Mouse (Mus musculus) liver, postnatal 0 days (tissue): ENCODE measurements around the gene Gm44502. TPM values are rescaled to one million over a fixed set of nuclear protein-coding genes. Genes with fewer than 3 reads are reported as not detected.
A peak's percentile ranks its signal among the peaks of the same experiment; 100 is the strongest.

Source experiments
- ATAC-seq: fragments of 200-750 bp; cut with Nextera tagmentation; 2 replicates; pipeline ENCODE4 v1.8.0; 2017; ENCODE audit warnings: mild to moderate bottlenecking, moderate library complexity
- DNase-seq: peaks from one replicate; pipeline ENCODE4 v3.0.0-alpha.2; 2016
- H3K27ac ChIP-seq: fragments of 300-500 bp; sonication (generic); 2 replicates; pipeline ENCODE4 v1.5.1; 2014; ENCODE audit warnings: antibody characterized with exemption, moderate library complexity, mild to moderate bottlenecking, low read depth
- H3K27me3 ChIP-seq: fragments of 300-500 bp; sonication (generic); 2 replicates; pipeline ENCODE4 v1.6.1; 2014; ENCODE audit warnings: low read length, control low read depth, mixed read lengths; ENCODE audit not compliant: insufficient read depth
- H3K36me3 ChIP-seq: fragments of 300-500 bp; sonication (generic); replicated peaks from 2 replicates; pipeline ENCODE4 v1.6.1; 2014; ENCODE audit warnings: mild to moderate bottlenecking, control low read depth, low read length, moderate library complexity, mixed read lengths; ENCODE audit not compliant: insufficient read depth
- H3K4me1 ChIP-seq: fragments of 300-500 bp; sonication (generic); 2 replicates; pipeline ENCODE4 v1.6.1; 2014; ENCODE audit warnings: antibody characterized with exemption, mild to moderate bottlenecking, control low read depth; ENCODE audit not compliant: insufficient read depth
- H3K4me2 ChIP-seq: fragments of 300-500 bp; sonication (generic); 2 replicates; pipeline ENCODE4 v1.6.1; 2014; ENCODE audit warnings: low read depth, mild to moderate bottlenecking, low read length, moderate library complexity, mixed read lengths
- H3K4me3 ChIP-seq: fragments of 300-500 bp; sonication (generic); 2 replicates; pipeline ENCODE4 v1.5.1; 2014; ENCODE audit warnings: low read depth, low read length
- H3K9ac ChIP-seq: fragments of 300-500 bp; sonication (generic); replicated peaks from 2 replicates; pipeline ENCODE4 v1.6.1; 2014; ENCODE audit warnings: mild to moderate bottlenecking, moderate library complexity
- H3K9me3 ChIP-seq: fragments of 300-500 bp; sonication (generic); 2 replicates; pipeline ENCODE4 v1.6.1; 2016; ENCODE audit warnings: mild to moderate bottlenecking, control low read depth, low read length, mixed read lengths
- CTCF ChIP-seq: sonication (generic); IDR thresholded peaks from 2 replicates; pipeline ENCODE4 v1.5.1; 2016; ENCODE audit warnings: antibody characterized with exemption, low read depth
- EP300 ChIP-seq: IDR thresholded peaks from 2 replicates; pipeline ENCODE4 v1.6.1; 2016; ENCODE audit warnings: antibody characterized with exemption, low read depth, mild to moderate bottlenecking
- WGBS: fragments of 180-500 bp; shearing (Covaris S2); extraction: QIAGEN DNeasy Blood & Tissue Kit; methylation state at CpG from one replicate; pipeline ENCODE4 v1.1.7; 2014; ENCODE audit not compliant: insufficient replicate concordance; 5-methylcytosine and 5-hydroxymethylcytosine counted together
- polyA plus RNA-seq: library from polyadenylated mRNA; unstranded; fragments of >200 nt; fragmentation: Nextera tagmentation; extraction: Ambion mirVana; gene quantifications from 2 replicates; pipeline ENCODE4 v1.2.1, GENCODE M21; 2015

Gm44502 gene
- polyA plus RNA-seq, 1 experiment from 2014 or later, result not detected

GRCm38 (mm10) chr15:89374801-89375534 lies 54.5 kb downstream of the Gm44502 start:
- Histone ChIP-seq H3K27ac (peak overlapping the region; percentile 97), H3K9ac (no peak overlapping the region), H3K9me3 (no peaks in the 10 kb centered on the region), H3K36me3 (peaks cover 23% of the 10 kb centered on the region), H3K4me1 (peaks cover 33% of the 10 kb centered on the region), H3K4me3 (no peak overlapping the region), H3K27me3 (peaks cover 27% of the 10 kb centered on the region), H3K4me2 (peak overlapping the region; percentile 94; the same call in 1 of the 2 replicates)
- TF ChIP-seq CTCF (no peak), EP300 (no peak)
- 81% methylated on average over 17 of the region's 17 CpGs for WGBS
- DNase-seq (no peak), ATAC-seq (peak; percentile 20)

- TF ChIP-seq EP300, result no peak
- TF ChIP-seq CTCF, result no peak
- DNase-seq, result no peak
- Histone ChIP-seq H3K27ac (peak overlapping the region; percentile 97), H3K4me3 (peak overlapping the region; percentile 84), H3K4me2 (peak overlapping the region; percentile 94), H3K9me3 (no peaks in the 10 kb centered on the region), H3K4me1 (peaks cover 30% of the 10 kb centered on the region), H3K36me3 (peaks cover 30% of the 10 kb centered on the region), H3K27me3 (peaks cover 27% of the 10 kb centered on the region), H3K9ac (peak overlapping the region; percentile 76)
- WGBS, result 56% methylated on average over 9 of the region's 9 CpGs
- no peak for ATAC-seq
Measured at GRCm38 (mm10) chr15:89374340-89374739, 55.2 kb downstream of the Gm44502 start.

- H3K9me3 ChIP-seq, result no peaks in the 10 kb centered on the region
- peak within 1 kb of the TSS; percentile 97 for H3K27ac ChIP-seq
- WGBS, result under 1% methylated on average over 40 of the region's 42 CpGs
- peak; percentile 96 for DNase-seq
- H3K4me1 ChIP-seq, result peaks cover 25% of the 10 kb centered on the region
- peaks cover 35% of the 10 kb centered on the region for H3K36me3 ChIP-seq
- peak; percentile 71 for ATAC-seq
- peak within 1 kb of the TSS; percentile 84 for H3K4me3 ChIP-seq
- H3K4me2 ChIP-seq, result peak within 1 kb of the TSS; percentile 94
- TF ChIP-seq CTCF (peak; percentile 94), EP300 (no peak)
- peak within 1 kb of the TSS; percentile 76 for H3K9ac ChIP-seq
- peaks cover 22% of the 10 kb centered on the region for H3K27me3 ChIP-seq
Measured at GRCm38 (mm10) chr15:89373762-89374248, 55.7 kb downstream of the Gm44502 start, which contains the start of gene Sco2. TSS of gene Sco2 (minus strand) at chr15:89373846.

GRCm38 (mm10) chr15:89373027-89373761 lies 56.3 kb downstream of the Gm44502 start:
- 1% methylated on average over 35 of the region's 35 CpGs for WGBS
- ATAC-seq, result peak; percentile 80
- Histone ChIP-seq H3K4me2 (peak overlapping the region; percentile 94), H3K4me3 (peak overlapping the region; percentile 84), H3K36me3 (peaks cover 41% of the 10 kb centered on the region), H3K9me3 (no peaks in the 10 kb centered on the region), H3K4me1 (peaks cover 19% of the 10 kb centered on the region), H3K27me3 (peaks cover 16% of the 10 kb centered on the region), H3K9ac (peak overlapping the region; percentile 76), H3K27ac (peak overlapping the region; percentile 97)
- TF ChIP-seq CTCF, result peak; percentile 87
- TF ChIP-seq EP300, result no peak
- peak; percentile 91 for DNase-seq

- Histone ChIP-seq H3K36me3 (peaks cover 48% of the 10 kb centered on the region), H3K4me3 (peak overlapping the region; percentile 84), H3K27ac (peak overlapping the region; percentile 97), H3K4me1 (peaks cover 16% of the 10 kb centered on the region), H3K9me3 (no peaks in the 10 kb centered on the region), H3K27me3 (peaks cover 9% of the 10 kb centered on the region), H3K9ac (peak overlapping the region; percentile 76), H3K4me2 (peak overlapping the region; percentile 94)
- DNase-seq, result no peak
- TF ChIP-seq EP300 (no peak), CTCF (no peak)
- WGBS, result 83% methylated on average over 7 of the region's 7 CpGs
- ATAC-seq, result no peak
Measured at GRCm38 (mm10) chr15:89372536-89372935, 57.0 kb downstream of the Gm44502 start.

- no peak for DNase-seq
- H3K27ac ChIP-seq, result no peak overlapping the region
- TF ChIP-seq EP300 (no peak), CTCF (no peak)
Measured at GRCm38 (mm10) chr15:89372068-89372467, 57.4 kb downstream of the Gm44502 start.

More at GRCm38 (mm10) chr15:89372068-89372467, 57.4 kb downstream of the Gm44502 start:
- peaks cover 52% of the 10 kb centered on the region for H3K36me3 ChIP-seq
- no peak overlapping the region for H3K4me2 ChIP-seq
- ATAC-seq, result no peak
- H3K27me3 ChIP-seq, result 0 out of 2 replicates have a peak, but pooled peaks cover 5% of the 10 kb centered on the region
- WGBS, result 83% methylated on average over 13 of the region's 13 CpGs
- no peak overlapping the region for H3K9ac ChIP-seq
- H3K4me3 ChIP-seq, result no peak overlapping the region
- H3K4me1 ChIP-seq, result peaks cover 13% of the 10 kb centered on the region
- no peaks in the 10 kb centered on the region for H3K9me3 ChIP-seq

Other genes starting within 250 kb of the Gm44502 start
- 27.2 and 29.7 TPM in 2 replicates for gene Plxnb2, start 248.9 kb downstream of the Gm44502 start, polyA plus RNA-seq
- gene Dennd6b, start 233.2 kb downstream of the Gm44502 start, polyA plus RNA-seq, result 2.6 and 2.7 TPM in 2 replicates
- gene Ppp6r2, start 218.1 kb downstream of the Gm44502 start, polyA plus RNA-seq, result 13.9 and 18.1 TPM in 2 replicates
- 16.5 and 17.0 TPM in 2 replicates for gene Sbf1, start 114.4 kb downstream of the Gm44502 start, polyA plus RNA-seq
- gene Adm2, start 107.0 kb downstream of the Gm44502 start, polyA plus RNA-seq, result 1.4 and 3.7 TPM in 2 replicates
- gene Miox, start 95.3 kb downstream of the Gm44502 start, polyA plus RNA-seq, result 22.9 and 27.0 TPM in 2 replicates
- 22.1 and 24.0 TPM in 2 replicates for gene Lmf2, start 74.0 kb downstream of the Gm44502 start, polyA plus RNA-seq
- 59.4 and 59.8 TPM in 2 replicates for gene Ncaph2, start 74.0 kb downstream of the Gm44502 start, polyA plus RNA-seq
- 9.1 and 10.1 TPM in 2 replicates for gene Sco2, start 55.9 kb downstream of the Gm44502 start, polyA plus RNA-seq
- 5.8 and 7.7 TPM in 2 replicates for gene Tymp, start 52.7 kb downstream of the Gm44502 start, polyA plus RNA-seq
- gene Odf3b, start 50.4 kb downstream of the Gm44502 start, polyA plus RNA-seq, result 1.8 and 2.0 TPM in 2 replicates
- gene Klhdc7b, start 44.8 kb downstream of the Gm44502 start, polyA plus RNA-seq, result not detected in 2 replicates
- not detected in 2 replicates for gene Syce3, start 19.2 kb downstream of the Gm44502 start, polyA plus RNA-seq
- gene Cpt1b, start 3.8 kb downstream of the Gm44502 start, polyA plus RNA-seq, result 10.7 and 12.4 TPM in 2 replicates
- gene C730034F03Rik, start 107 bp downstream of the Gm44502 start, polyA plus RNA-seq, result 0.64 and 1.5 TPM in 2 replicates
- 42.7 and 44.3 TPM in 2 replicates for gene Chkb, start 212 bp upstream of the Gm44502 start, polyA plus RNA-seq
- not detected in 2 replicates for gene Mapk8ip2, start 24.2 kb upstream of the Gm44502 start, polyA plus RNA-seq
- 4.7 and 5.5 TPM in 2 replicates for gene Arsa, start 47.7 kb upstream of the Gm44502 start, polyA plus RNA-seq
- 0.27 and 0.81 TPM in 2 replicates for gene Shank3, start 69.9 kb upstream of the Gm44502 start, polyA plus RNA-seq
- gene Acr, start 138.6 kb upstream of the Gm44502 start, polyA plus RNA-seq, result 0.09 TPM in 1 of 2 replicates, not detected in the other
- gene Rabl2, start 162.2 kb upstream of the Gm44502 start, polyA plus RNA-seq, result 2.8 and 3.2 TPM in 2 replicates